Comparison of ENCODE assay signal across 22 mouse cellular contexts in the genomic region with DNA sequence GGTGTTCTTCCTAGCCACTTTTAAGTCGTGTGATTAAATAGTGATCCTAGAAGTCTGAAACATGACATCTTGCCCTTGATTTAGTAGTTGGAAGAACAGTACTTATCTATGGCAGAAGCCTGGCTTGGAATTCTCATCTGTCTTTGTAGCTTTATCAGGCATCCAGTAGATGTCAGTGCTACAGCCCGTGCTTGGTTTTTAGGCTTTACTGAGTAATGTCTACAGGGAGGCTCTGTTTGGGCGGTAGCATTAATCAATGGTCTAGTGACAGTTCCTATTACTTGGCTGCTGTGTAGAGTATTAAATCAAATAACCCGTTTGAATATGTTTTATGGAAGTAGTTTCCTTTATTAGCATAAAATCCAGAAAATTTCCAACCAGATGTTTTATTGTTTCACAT.
DNase-seq lines count a peak whose midpoint lies in the region; ATAC-seq and TF ChIP-seq lines count a peak whose summit lies in the region.
"Had no signal": no experiment of that assay in that cellular context is flagged by ENCODE, and none has a peak within 500 bp of the region (broad histone marks: within the 10 kb centered on the region; RNA-seq: fewer than 3 reads in every experiment).

No protein-coding gene starts in this region.

- H3K36me3 ChIP-seq in heart, embryonic 11.5 days (ENCODE audit: control insufficient read depth, insufficient read depth, low read length), result no peaks in the 10 kb centered on the region
- H3K36me3 ChIP-seq in midbrain, postnatal 0 days (ENCODE audit: insufficient read depth, low read length), result no peaks in the 10 kb centered on the region
- no peaks in the 10 kb centered on the region for H3K36me3 ChIP-seq in midbrain, embryonic 10.5 days
- H3K36me3 ChIP-seq: forebrain, embryonic 12.5 days; G1E; limb, embryonic 10.5 days; midbrain, embryonic 15.5 days; neural tube, embryonic 13.5 days had no signal

- 47% methylated on average over 4 of the region's 4 CpGs for WGBS in heart, embryonic 11.5 days (ENCODE audit: insufficient replicate concordance)
- 54% methylated on average over 4 of the region's 4 CpGs for WGBS in midbrain, postnatal 0 days
- 78% methylated on average over 4 of the region's 4 CpGs for WGBS in midbrain, embryonic 10.5 days

- no peak overlapping the region for H3K9ac ChIP-seq in heart, embryonic 11.5 days (ENCODE audit: low read depth, low read length)
- H3K9ac ChIP-seq in midbrain, postnatal 0 days (replicated peaks; ENCODE audit: low read length, poor library complexity, severe bottlenecking), result no peak overlapping the region
- H3K9ac ChIP-seq: forebrain, embryonic 12.5 days; midbrain, embryonic 15.5 days; neural tube, embryonic 13.5 days had no signal

- H3K4me3 ChIP-seq in heart, embryonic 11.5 days (ENCODE audit: low read depth, low read length), result no peak overlapping the region
- no peak overlapping the region for H3K4me3 ChIP-seq in midbrain, postnatal 0 days (ENCODE audit: low read depth, low read length)
- no peak overlapping the region for H3K4me3 ChIP-seq in midbrain, embryonic 10.5 days
- H3K4me3 ChIP-seq: forebrain, embryonic 12.5 days; limb, embryonic 10.5 days; midbrain, embryonic 15.5 days; myocyte; neural tube, embryonic 13.5 days had no signal

- H3K4me2 ChIP-seq in heart, embryonic 11.5 days, result no peak overlapping the region
- H3K4me2 ChIP-seq in midbrain, postnatal 0 days (ENCODE audit: low read depth, low read length, poor library complexity, severe bottlenecking), result no peak overlapping the region
- H3K4me2 ChIP-seq: forebrain, embryonic 12.5 days; midbrain, embryonic 15.5 days; neural tube, embryonic 13.5 days had no signal

- no peaks in the 10 kb centered on the region for H3K4me1 ChIP-seq in heart, embryonic 11.5 days (ENCODE audit: control insufficient read depth, insufficient read depth, low read length)
- H3K4me1 ChIP-seq in midbrain, postnatal 0 days (ENCODE audit: insufficient read depth, low read length), result no peaks in the 10 kb centered on the region
- no peaks in the 10 kb centered on the region for H3K4me1 ChIP-seq in midbrain, embryonic 10.5 days
- H3K4me1 ChIP-seq: forebrain, embryonic 12.5 days; limb, embryonic 10.5 days; midbrain, embryonic 15.5 days; neural tube, embryonic 13.5 days had no signal

- ATAC-seq in heart, embryonic 11.5 days (replicated peaks; ENCODE audit: insufficient number of reproducible peaks, low FRiP score, low TSS enrichment), result no peak
- no peak for ATAC-seq in midbrain, postnatal 0 days (ENCODE audit: low FRiP score)
- no peak for ATAC-seq in cerebellum, adult (ENCODE audit: insufficient number of reproducible peaks, low FRiP score, low TSS enrichment)
- ATAC-seq: inflammation-experienced regulatory T-cells, adult 6 months; midbrain, embryonic 15.5 days had no signal

- H3K27ac ChIP-seq in heart, embryonic 11.5 days (ENCODE audit: low read depth, low read length), result no peak overlapping the region
- no peak overlapping the region for H3K27ac ChIP-seq in midbrain, postnatal 0 days (ENCODE audit: low read depth, low read length)
- H3K27ac ChIP-seq in midbrain, embryonic 10.5 days (replicated peaks), result no peak overlapping the region
- H3K27ac ChIP-seq: forebrain, embryonic 12.5 days; limb, embryonic 10.5 days; midbrain, embryonic 15.5 days; neural tube, embryonic 13.5 days had no signal

- H3K9me3 ChIP-seq in heart, embryonic 11.5 days (replicated peaks; ENCODE audit: control insufficient read depth, low read length), result no peaks in the 10 kb centered on the region
- H3K9me3 ChIP-seq in midbrain, postnatal 0 days (ENCODE audit: low read length), result no peaks in the 10 kb centered on the region
- H3K9me3 ChIP-seq in midbrain, embryonic 10.5 days (replicated peaks), result no peaks in the 10 kb centered on the region
- H3K9me3 ChIP-seq: forebrain, embryonic 12.5 days; G1E; limb, embryonic 10.5 days; midbrain, embryonic 15.5 days; neural tube, embryonic 13.5 days had no signal

- peaks cover 6% of the 10 kb centered on the region; the same call in 1 of the 2 replicates for H3K27me3 ChIP-seq in heart, embryonic 11.5 days (ENCODE audit: control insufficient read depth, insufficient read depth, low read length)
- no peaks in the 10 kb centered on the region for H3K27me3 ChIP-seq in midbrain, postnatal 0 days (ENCODE audit: insufficient read depth, low read length)
- no peaks in the 10 kb centered on the region; the same call in 1 of the 2 replicates for H3K27me3 ChIP-seq in midbrain, embryonic 10.5 days (ENCODE audit: low read depth, poor library complexity, severe bottlenecking)
- H3K27me3 ChIP-seq: forebrain, embryonic 12.5 days; midbrain, embryonic 15.5 days; neural tube, embryonic 13.5 days had no signal

- peak; percentile 15 for DNase-seq in heart, adult 11 months
- peak; percentile 14 for DNase-seq in kidney, postnatal 10 days
- DNase-seq in kidney, postnatal 36 days, result no peak
- DNase-seq in midbrain, postnatal 0 days (ENCODE audit: low spot score), result peak; percentile 62
- no peak for DNase-seq in midbrain, embryonic 10.5 days (ENCODE audit: low spot score)
- DNase-seq: adrenal gland, adult 2 months; cerebellum, adult 9-10 months; gastrocnemius, postnatal 36 days; heart, postnatal 4 days; kidney, adult 9 months; lung, postnatal 10 days; right cerebral cortex, postnatal 4 days; thymus, postnatal 25 days had no signal

- peak; percentile 64 for TF ChIP-seq CTCF in midbrain, postnatal 0 days (IDR thresholded peaks at IDR 0.05)

Comparison
In these comparisons a context has a peak if more than half of its experiments do, and no peak if none do; other contexts are left out.
1. DNase-seq: peak in heart, adult 11 months (single experiment), kidney, postnatal 10 days (single experiment) and midbrain, postnatal 0 days (single experiment); none in kidney, postnatal 36 days (0 of 2) and midbrain, embryonic 10.5 days (single experiment).